Comparison of ENCODE assay signal across 21 mouse cellular contexts in genomic region chr16:18103366-18103765, GRCm38 (mm10). TPM values are rescaled to one million over a fixed set of nuclear protein-coding genes. Genes with fewer than 3 reads are reported as not detected.
"Had no signal": no experiment of that assay in that cellular context is flagged by ENCODE, and none has a peak within 500 bp of the region (broad histone marks: within the 10 kb centered on the region; RNA-seq: fewer than 3 reads in every experiment).

No protein-coding gene starts in this region.

- H3K27me3 ChIP-seq: intestine, embryonic 15.5 days; limb, embryonic 13.5 days; midbrain, embryonic 12.5 days; midbrain, embryonic 15.5 days; neural tube, embryonic 12.5 days; neural tube, embryonic 15.5 days had no signal

- H3K9me3 ChIP-seq: intestine, embryonic 15.5 days; limb, embryonic 10.5 days; limb, embryonic 13.5 days; midbrain, embryonic 12.5 days; midbrain, embryonic 15.5 days; neural tube, embryonic 12.5 days; neural tube, embryonic 15.5 days had no signal

- ATAC-seq: intestine, embryonic 15.5 days; lung, postnatal 0 days; midbrain, embryonic 15.5 days had no signal

- H3K27ac ChIP-seq: intestine, embryonic 15.5 days; layer of hippocampus, adult 2 months; limb, embryonic 10.5 days; limb, embryonic 13.5 days; liver, embryonic 14.5 days; macrophage; midbrain, embryonic 12.5 days; midbrain, embryonic 15.5 days; neural tube, embryonic 12.5 days; neural tube, embryonic 15.5 days; stomach, postnatal 0 days had no signal

- DNase-seq: layer of hippocampus, adult 9-11 months; liver; liver, postnatal 0 days; lung, embryonic 14.5 days; right cerebral cortex, adult 18-20 months; right cerebral cortex, postnatal 14 days; right cerebral cortex, postnatal 4 days; thymus, adult 2 months; thymus, postnatal 14 days had no signal

- H3K9ac ChIP-seq: intestine, embryonic 15.5 days; limb, embryonic 13.5 days; liver, embryonic 14.5 days; liver, postnatal 0 days; lung, embryonic 14.5 days; midbrain, embryonic 12.5 days; midbrain, embryonic 15.5 days; neural tube, embryonic 12.5 days; neural tube, embryonic 15.5 days had no signal

- H3K4me2 ChIP-seq: intestine, embryonic 15.5 days; limb, embryonic 13.5 days; lung, embryonic 14.5 days; midbrain, embryonic 12.5 days; midbrain, embryonic 15.5 days; neural tube, embryonic 12.5 days; neural tube, embryonic 15.5 days had no signal

- H3K4me1 ChIP-seq: intestine, embryonic 15.5 days; midbrain, embryonic 12.5 days; midbrain, embryonic 15.5 days; neural tube, embryonic 12.5 days; neural tube, embryonic 15.5 days had no signal

- H3K36me3 ChIP-seq: intestine, embryonic 15.5 days; limb, embryonic 10.5 days; limb, embryonic 13.5 days; midbrain, embryonic 12.5 days; midbrain, embryonic 15.5 days; neural tube, embryonic 12.5 days; neural tube, embryonic 15.5 days had no signal

- H3K4me3 ChIP-seq: intestine, embryonic 15.5 days; layer of hippocampus, adult 2 months; limb, embryonic 10.5 days; limb, embryonic 13.5 days; midbrain, embryonic 12.5 days; midbrain, embryonic 15.5 days; neural tube, embryonic 12.5 days; neural tube, embryonic 15.5 days had no signal

RNA-seq across cellular contexts. Expression of gene Rtn4r, which starts 24.1 kb away (rescaled TPM):
- polyA plus RNA-seq: macrophage had no signal
